Mouse (Mus musculus): ENCODE results near the gene Celf5. TPM values are rescaled to one million over a fixed set of nuclear protein-coding genes. Genes with fewer than 3 reads are reported as not detected.
A peak's percentile ranks its signal among the peaks of the same experiment; 100 is the strongest.

Celf5 gene
- total RNA-seq (2021), result under 1 TPM; 0.17 to 0.47 TPM

DNA sequence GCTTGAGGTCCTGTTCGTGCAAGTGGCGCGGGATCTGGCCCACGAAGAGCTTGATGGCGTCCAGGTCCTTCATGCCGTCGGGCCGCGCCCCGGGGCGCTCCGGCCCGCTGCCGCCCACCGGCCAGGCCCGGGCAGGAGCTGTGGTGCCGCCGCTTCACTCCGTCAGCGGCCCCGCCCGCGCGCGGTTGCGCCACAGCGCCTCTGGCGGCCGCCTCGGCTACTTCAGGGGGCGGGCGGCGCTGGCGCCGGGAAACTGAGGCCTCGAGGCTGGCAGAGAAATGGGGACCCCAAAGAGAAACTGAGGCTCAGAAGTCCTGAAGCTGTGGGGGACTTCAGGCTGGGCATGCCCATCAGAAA is at the start of gene Celf5:
TSS of gene Celf5 (minus strand) at position 177 of the 357 bp plus-strand sequence.
- intact Hi-C loops (cut with DNase I), result no loop called here
- DNase-seq (ENCODE audit: low spot score), result no peak

DNA sequence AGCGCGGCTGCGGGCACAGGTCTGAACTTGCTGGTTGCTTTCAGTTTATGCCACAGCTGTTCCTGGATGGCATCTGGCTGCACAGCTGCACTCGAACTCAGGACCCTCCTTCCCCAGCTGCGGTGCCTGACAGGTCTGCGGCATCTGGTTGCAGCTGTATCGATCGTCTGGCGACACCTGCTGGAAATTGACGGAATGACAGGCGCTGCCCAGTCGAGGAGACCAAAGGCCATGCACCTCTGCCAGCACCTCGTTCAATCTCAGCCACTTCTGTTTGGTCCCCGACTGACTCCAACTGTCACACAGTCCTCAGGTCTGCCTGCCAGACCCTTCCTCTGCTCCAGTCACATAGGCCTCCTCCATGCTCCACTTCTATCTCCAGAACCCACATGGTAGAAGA is 44.3 kb upstream of the Celf5 start:
- intact Hi-C loops (cut with DNase I), result loop anchor here (1.0 kb wide), 1 partner anchor 23 kb away; no protein-coding TSS in a partner anchor
- DNase-seq (ENCODE audit: low spot score), result peak; percentile 56

DNA sequence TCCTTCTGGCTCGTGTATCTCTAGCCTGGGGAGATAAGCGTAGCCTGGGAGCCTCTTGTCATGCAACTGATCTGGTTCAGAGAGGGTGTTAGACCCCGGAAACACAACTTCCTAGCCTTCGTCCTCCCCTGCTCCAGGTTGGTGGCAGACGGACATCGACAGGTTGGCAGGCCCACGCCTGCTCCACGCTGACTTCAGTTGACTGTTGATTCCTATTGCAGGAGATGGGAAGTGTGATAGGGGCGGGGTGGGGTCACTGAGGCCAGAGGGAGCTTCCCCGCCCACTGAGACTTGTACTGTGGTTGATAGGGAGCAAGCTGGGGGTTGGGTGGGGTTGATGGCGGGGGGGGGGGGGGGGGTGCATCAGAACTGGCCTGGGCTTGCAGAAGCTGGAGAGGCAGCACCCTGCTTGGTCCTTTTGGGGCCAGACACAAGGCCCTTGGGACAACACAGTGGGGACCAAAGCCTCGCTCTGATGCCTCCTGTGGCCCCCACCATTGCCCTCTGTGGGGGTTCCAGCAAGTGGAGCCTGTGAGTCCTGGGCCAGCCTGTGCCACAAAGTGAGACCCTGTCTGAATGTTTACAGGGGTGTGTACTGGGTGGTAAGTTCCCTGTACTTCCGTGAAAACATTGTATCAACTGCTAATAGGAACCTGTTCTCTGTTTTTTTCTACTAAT is 42.6 kb upstream of the Celf5 start:
- no peak for DNase-seq (ENCODE audit: low spot score)
- intact Hi-C loops (cut with DNase I), result no loop called here

DNA sequence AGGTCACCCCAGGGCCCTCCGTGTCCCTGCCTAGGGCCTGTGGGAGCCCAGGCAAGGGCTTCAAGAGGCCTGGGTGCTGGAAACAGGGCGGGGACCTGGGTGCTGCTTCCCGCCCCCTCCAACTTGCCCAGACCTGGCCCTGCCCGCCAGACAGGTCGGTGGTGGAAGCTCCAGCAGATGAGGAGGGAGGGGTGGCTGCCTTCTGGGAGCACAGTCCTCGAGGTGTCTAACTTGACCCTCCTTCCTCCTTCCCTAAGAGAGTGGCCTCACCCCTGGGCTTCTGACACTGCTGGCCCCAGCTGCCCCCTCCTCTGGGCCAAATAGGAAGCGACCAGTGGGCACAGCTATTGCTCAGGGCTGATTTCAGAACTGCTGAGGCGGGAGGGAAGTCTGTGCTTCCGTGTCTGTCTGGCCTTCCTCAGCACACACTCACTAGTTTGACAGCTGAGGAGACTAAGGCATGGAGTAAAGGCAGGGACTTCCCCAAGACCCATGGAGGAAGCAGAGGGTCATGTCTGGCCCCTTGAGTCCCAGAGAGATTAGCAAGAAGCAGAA is 41.6 kb upstream of the Celf5 start, which contains the start of gene Gna15:
TSS of gene Gna15 (minus strand) at position 175 of the 555 bp plus-strand sequence.
- intact Hi-C loops (cut with DNase I), result no loop called here
- no peak for DNase-seq (ENCODE audit: low spot score)

DNA sequence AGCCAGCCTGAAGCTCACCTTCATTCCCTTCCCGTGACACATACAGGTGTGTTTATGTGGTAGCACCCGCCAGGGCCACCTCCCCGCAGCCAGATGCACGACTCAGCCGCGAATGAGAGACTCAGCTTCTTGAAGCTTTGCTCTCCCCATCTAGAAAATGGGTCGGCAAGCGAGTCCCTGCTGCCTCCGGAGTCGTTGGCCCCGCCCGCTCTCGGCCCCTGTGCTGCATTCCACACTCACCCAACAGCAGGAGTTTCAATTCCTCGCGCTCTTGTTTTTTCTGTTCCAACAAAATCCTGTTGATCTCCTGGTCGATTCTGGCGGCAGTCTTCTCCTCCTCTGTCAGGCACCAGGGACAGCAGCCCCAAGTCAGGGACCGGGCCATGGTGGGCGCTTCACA is 41.1 kb upstream of the Celf5 start:
- intact Hi-C loops (cut with DNase I), result no loop called here
- DNase-seq (ENCODE audit: low spot score), result no peak

DNA sequence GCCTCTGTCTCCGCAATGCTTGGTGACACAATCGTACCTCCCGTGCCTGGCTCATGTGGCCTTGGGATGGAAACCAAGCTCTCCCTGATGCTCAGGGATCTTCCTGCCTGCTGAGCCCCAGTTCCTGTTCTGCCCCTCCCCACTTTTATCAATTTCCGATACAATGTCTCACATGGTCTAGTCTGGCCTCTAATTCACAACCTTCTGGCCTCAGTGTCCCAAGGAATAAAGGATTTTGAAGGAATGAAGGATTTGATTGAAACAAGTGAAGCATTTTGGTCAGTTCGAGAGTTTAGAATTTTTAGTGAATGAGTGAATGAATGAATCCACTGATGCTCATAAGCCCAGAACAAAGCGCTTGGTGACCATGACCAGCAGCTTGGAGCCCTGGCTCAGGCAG is 40.6 kb upstream of the Celf5 start:
- no peak for DNase-seq (ENCODE audit: low spot score)
- intact Hi-C loops (cut with DNase I), result no loop called here

DNA sequence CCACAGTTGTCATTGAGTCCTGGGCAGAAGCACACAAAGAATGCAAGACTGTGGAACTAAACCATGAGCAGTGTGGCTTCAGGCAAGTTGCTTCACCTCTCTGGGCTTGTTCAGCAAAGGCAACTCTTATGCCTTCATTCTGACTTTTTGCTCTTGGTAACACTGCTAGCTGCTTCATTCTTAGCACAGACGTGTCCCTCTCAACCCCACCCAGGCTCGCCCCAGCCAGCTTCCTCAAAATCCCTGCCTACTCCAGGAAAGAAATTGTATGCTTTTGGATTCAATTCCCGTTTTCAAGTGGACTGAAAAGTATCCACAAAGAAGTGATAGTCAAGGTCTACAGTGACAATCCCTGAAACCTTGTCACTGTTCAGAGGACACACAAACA is 37.5 kb upstream of the Celf5 start:
- no peak for DNase-seq (ENCODE audit: low spot score)
- intact Hi-C loops (cut with DNase I), result loop anchor here (2.0 to 5.0 kb wide), 2 partner anchors 17 to 32 kb away; no protein-coding TSS in a partner anchor

DNA sequence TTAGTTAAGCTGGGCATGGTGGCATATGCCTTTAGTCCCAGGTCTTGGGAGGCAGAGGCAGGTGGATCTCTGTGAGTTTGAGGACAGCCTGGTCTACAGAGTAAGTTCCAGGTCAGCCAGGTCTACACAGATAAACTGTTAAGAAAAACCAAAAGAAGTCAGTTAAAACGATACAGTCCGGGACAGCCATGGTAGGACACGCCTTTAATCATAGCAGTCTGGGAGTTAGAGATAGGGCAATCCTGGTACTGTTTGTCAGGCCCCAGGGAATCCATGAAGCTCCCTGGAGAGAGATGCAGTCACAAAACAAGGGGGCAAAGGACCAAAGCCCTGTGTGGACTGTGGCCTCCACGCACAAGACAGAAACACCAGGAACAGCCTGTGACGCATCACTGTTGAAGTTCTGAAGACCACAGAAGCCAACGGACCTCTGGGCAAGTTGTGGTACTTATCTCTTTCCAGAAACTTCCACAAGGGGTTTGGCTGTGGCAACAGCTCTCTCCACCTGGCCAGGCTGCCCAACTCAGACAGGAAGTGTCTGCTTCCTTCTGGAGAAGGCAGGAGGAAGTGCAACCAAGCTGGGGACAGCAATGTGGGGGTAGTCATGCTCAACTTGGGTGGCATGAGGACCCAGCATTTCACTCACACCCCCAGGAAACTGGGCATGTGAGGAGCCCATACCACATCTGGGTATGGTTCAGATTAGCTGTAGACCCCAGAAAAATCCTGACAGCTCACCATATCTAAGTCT is 36.9 kb upstream of the Celf5 start:
- intact Hi-C loops (cut with DNase I), result loop anchor here (2.0 to 5.0 kb wide), 2 partner anchors 17 to 33 kb away; no protein-coding TSS in a partner anchor
- no peak for DNase-seq (ENCODE audit: low spot score)

DNA sequence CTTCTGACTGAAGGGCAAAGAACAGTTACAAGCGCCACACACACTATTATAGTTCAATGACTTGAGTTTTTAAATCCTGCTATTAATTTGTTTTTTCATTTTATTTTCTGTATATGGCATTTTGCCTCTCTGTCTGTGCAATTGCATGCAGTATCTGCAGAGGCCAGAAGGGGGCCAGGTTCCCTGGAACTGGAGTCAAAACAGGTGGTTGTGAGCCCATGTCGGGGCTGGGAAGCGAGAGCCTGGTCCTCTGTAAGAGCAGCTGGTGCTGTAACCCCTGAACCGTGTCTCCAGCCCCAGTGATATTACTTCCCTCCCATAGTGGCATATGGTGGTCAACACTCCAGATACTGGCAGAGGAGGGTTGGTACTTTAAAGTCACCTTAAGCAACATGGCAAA is 36.0 kb upstream of the Celf5 start:
- intact Hi-C loops (cut with DNase I), result loop anchor here (2.0 to 5.0 kb wide), 2 partner anchors 16 to 34 kb away; no protein-coding TSS in a partner anchor
- DNase-seq (ENCODE audit: low spot score), result no peak

DNA sequence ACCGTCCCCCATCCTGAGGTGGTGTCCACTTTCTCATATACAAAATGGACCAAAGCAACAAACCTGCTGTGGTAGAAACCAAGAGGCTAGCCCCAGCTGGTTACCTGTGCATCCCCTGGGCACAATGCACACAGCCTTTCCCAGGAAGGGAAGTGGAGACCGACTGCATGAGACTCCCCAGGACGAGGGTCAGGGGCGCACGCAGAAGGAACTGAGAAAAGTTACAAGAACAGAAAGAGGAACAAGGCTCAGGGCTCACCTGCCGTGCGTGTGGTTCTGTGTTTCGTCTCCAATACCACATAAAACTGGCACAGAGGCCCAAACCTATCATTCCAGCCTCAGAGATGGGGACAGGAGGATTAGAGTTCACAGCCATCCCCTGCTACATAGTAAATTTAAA is 34.7 kb upstream of the Celf5 start:
- intact Hi-C loops (cut with DNase I), result loop anchor here (5.0 kb wide), 1 partner anchor 35 kb away; no protein-coding TSS in a partner anchor
- no peak for DNase-seq (ENCODE audit: low spot score)

DNA sequence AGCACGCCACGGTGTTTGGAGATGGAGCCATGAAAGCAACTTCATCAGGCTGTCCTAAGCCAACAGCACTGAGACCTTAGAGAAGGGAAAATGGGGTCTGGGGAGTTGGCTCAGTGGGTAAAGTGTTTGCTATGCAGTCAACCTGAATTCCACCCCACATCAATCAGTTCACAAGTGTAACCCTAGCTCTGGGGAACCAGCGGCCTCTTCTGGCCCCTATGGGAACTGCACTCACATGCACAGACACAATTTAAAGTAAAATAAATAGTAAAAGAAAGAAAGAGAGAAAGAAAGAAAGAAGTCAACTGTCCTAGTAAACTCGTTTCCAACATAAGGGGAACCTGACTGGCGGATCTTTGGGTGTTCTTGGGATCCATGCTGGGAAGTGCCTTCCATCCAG is 31.3 kb upstream of the Celf5 start:
- intact Hi-C loops (cut with DNase I), result no loop called here
- no peak for DNase-seq (ENCODE audit: low spot score)

DNA sequence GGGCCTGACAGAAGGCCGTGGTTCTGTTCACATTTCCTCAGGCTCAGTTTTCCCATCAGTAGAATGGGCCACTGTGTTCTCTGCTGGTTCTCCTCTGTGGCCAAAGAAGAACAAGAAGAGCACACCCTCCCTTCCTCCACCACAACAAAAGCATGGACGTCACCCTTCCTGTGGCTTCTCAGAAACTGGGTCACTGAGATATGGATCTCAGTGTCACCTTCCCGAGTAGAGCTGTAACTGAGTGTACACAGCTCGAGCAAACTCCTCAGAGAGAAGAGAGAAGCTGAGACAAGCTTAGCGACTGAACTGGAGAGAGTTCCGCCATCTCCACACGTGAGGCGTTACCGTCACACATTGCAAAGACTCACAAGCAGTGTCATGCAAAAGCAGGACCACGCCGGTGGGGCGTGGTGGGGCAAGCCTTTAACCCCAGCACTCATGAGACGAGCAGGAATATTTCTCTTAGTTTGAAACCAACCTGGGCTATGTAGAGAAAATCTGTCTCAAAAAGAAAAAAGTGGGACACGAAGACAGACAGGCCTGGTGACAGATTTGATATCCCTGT is 27.8 kb upstream of the Celf5 start:
- intact Hi-C loops (cut with DNase I), result no loop called here
- no peak for DNase-seq (ENCODE audit: low spot score)

DNA sequence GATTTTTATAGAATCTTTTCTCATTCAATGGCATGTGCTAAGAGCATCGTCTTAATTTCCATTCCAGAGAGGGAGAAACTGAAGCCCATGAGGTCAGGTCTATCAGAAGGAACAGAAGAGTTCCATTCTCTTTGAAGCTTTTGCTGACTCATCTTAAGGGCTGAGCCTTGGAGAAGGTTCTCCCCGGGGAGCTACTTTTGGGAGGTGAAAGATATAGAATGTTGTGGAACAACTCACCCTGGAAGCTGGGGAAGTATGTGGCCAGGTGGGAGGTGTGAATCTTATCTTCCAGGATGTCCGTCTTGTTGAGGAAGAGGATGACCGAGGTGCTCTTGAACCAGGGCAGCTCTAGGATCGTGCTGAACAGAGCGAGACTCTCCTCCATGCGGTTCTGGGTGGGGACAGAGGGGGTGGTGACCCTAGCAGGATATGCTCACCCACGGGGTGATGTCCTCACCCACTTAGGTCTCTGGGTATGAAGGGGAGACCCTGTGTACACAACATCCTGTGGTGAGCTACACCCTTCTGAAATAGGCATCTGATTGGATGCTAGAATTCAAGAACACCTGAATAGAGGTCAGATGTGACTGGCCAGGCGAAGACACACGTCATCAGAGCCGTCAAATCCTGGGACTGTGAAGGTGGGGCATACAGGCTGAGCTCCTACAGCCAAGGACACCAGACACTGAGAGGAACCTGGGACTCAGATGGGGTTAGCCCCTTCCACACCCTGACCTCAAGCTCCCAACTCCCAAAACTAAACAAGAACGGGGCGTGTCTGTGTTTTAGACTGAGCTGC is 25.4 kb upstream of the Celf5 start:
- intact Hi-C loops (cut with DNase I), result no loop called here
- no peak for DNase-seq (ENCODE audit: low spot score)

DNA sequence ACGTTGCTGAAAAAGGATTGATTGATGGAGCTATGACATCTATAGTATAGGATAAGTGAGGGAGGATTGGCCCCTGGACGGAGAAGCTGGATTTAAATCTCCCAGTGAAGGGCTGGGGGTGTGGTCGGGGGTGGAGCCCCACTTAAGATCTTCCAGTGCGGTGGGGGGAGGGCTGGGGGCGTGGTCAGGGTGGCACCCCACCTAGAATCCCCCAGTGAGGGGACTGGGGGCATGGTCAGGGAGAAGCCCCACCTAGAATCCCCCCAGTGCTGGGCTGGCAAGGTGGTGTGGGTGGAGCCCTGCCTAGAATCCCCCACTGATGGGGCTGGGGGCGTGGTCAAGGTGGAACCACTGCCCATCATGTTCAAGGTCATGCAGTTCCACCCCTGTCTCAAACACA is 24.6 kb upstream of the Celf5 start:
- DNase-seq (ENCODE audit: low spot score), result no peak
- intact Hi-C loops (cut with DNase I), result no loop called here

DNA sequence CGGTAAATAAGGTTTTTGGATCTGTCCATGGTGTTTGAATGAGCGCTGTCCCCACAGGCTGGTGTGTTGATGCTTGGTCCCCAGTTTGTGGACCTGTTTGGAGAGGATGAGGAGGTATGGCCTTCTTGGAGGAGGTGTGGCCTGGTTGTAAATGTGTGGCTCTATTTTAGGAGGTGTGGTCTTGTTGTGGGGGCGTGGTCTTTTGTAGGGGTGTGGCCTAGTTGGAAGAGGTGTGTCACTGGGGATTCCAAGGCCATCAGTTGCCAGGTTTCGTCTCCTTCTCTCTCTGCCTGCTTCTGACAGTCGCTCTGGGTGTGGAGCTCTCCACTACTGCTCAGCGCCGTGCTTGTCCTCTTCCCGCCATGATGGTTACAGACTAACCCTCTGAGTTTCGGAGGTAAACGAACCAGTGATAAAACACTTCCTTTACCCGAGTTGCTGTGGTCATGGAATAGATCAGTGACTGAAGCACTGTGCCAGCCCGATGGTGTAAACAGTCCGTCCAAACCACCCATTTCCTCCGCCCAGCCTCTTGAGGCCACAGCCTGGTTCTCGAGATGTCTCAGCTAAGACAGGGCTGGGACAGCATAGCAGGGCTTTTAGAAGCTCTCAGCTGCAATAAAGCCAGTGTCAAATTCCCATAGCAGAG is 22.6 kb upstream of the Celf5 start:
- DNase-seq (ENCODE audit: low spot score), result no peak
- intact Hi-C loops (cut with DNase I), result no loop called here

DNA sequence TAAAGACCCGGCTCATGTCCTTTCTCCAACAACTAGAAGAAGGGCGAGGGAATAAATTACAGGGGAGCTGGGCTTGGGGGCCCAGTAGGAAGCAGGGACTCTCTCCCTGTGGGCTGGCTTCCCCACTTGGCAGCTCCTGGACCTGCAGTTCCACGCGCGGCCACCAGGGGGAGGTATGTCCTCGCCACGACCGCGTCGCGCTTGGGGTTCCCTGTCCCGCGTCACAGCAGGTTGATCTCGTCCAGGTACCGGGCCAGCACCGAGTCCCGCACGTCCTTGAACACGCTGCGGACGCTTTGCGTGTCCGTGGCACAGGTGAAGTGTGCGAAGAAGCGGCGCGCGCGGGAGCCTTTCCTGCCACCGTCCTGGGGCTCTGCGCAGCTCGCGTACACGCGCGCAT is 20.1 kb upstream of the Celf5 start:
- intact Hi-C loops (cut with DNase I), result loop anchor here (1.0 to 5.0 kb wide), 4 partner anchors 16 to 670 kb away; partner anchors contain the start of gene Tle6
- peak; percentile 62 for DNase-seq (ENCODE audit: low spot score)

DNA sequence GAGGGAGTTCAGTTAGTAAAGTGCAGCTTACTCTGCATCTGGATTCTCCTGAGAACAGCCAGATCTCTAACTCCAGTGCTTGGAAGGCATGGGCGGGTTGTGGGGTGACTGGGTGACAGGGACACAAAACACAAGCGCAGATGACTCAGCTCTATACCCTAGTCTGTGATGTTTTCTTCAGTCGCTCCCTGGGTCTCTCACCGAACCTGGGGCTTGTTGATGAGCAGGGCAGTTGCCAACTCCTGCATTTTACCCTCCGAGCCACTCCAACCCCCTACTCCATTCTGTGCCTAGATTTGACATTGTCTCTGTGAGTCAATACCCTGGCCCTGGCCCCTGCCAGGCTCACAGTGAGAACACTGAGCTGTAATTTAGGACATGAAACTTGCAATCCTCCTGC is 19.4 kb upstream of the Celf5 start:
- intact Hi-C loops (cut with DNase I), result loop anchor here (2.0 to 5.0 kb wide), 3 partner anchors 17 to 670 kb away; partner anchors contain the start of gene Tle6
- DNase-seq (ENCODE audit: low spot score), result no peak

DNA sequence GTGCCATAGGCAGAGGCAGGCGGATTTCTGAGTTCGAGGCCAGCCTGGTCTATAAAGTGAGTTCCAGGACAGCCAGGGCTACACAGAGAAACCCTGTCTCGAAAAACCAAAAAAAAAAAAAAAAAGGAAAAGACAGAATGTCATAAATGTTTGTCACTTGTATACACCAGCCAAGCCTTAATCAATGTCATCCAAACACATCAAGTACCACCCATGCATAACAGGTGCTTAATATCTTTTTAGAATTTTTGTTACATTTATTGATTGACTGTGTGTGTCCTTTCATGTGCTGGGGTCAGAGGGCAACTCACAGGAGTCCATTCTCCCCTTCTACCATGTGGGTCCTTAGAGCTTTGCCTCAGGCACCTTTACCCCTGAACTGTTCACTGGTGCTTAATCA is 17.5 kb upstream of the Celf5 start, which contains the start of gene S1pr4:
TSS of gene S1pr4 (minus strand) at position 101 of the 400 bp plus-strand sequence.
- DNase-seq (ENCODE audit: low spot score), result no peak
- intact Hi-C loops (cut with DNase I), result loop anchor here (5.0 kb wide), 2 partner anchors 102 to 672 kb away; partner anchors contain the start of gene Tle6

DNA sequence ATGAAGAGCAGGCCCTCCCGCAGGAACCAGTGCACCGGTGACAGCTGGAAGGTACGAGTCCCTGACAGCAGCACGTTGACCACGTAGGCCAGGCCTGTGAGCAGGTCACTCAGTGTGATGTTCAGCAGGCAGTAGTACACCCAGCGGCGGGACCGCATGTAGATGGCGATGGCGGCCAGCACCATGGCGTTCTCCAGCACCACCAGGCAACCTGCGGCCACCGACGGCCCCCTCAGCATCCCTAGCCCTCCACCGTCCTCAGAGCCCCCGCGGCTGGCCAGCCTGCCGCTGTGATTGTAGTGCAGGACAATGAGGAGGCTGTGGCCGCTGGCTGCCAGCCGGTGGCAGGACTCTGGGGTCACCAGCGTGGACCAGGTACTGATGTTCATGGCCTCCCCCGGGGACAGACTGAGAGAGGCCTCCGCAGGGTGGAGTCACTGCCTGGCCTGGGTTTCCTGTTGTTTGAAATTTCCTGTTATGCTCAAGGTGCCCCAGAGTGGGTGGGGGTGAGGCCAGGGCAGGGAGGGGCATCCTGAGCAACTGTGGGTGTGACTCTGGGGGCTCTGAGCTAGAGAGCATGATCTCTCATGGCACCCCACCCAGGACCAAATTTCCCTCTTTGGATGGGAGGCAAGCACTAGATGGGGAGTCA is 16.9 kb upstream of the Celf5 start:
- peak; percentile 44 for DNase-seq (ENCODE audit: low spot score)
- intact Hi-C loops (cut with DNase I), result no loop called here
